Mouse (Mus musculus) megakaryocyte-erythroid progenitor cell, adult 5-6 weeks (primary cell): ENCODE data around the gene Meis1. TPM values are rescaled to one million over a fixed set of nuclear protein-coding genes. Genes with fewer than 3 reads are reported as not detected.
A peak's percentile ranks its signal among the peaks of the same experiment; 100 is the strongest.

Experiments used
- ATAC-seq: replicated peaks from 2 replicates; pipeline ENCODE4 v1.8.0; 2016; ENCODE audit warnings: mild to moderate bottlenecking, inconsistent platforms; ENCODE audit not compliant: severe bottlenecking, poor library complexity, low FRiP score, low TSS enrichment
- total RNA-seq, 2 experiments: library from RNA; stranded (forward) in 1 of 2; stranded (reverse) in 1 of 2; fragments of 200-1000, 215-1000 nt in 1 of 2; fragments of >200 nt in 1 of 2; fragmentation: Nextera tagmentation in 1 of 2; gene quantifications; 2 replicates each; pipeline ENCODE4 v1.2.3; 2014 to 2017

Meis1 gene
- total RNA-seq, 2 experiments from 2014 or later = 14.5 to 19.9 TPM

DNA sequence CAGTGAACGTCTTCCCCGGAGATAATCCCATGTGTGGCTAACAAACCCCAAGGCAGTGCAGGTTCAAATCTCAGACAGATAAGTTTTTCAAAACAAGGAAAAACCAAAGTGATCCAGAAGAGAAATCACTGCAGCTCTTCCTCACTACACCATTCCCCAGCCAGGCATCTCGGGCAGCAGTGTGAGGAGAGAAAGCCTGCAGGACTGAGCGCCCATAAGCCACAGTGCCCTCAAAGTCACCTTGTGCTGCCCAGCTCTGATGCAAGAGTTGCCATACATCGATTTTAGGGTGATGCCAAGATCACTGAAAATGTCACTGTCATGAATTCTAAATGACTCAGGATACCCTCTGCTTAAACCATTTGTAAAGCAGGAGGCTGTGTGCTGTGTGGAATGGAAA, 15.7 kb downstream of the Meis1 start:
- no peak for ATAC-seq

DNA sequence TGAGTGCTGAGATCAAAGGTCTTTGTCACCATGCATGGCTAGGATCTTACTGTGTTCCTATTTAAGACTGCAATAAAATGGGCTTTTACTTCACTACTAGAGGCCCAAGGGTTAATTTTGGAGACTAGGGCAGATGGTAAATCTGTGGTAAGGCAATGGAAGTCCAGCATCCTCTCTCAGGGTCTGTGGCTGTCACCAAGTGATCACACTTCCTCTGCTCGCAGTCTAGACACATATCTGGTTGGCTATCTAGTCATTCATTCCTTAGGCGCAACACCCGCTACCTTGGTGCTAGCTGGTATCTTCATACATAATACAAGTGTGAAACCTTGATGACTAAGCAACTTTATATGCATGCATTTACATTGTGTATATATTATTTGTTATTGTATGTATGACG, 22.0 kb downstream of the Meis1 start:
- ATAC-seq = no peak; the same call in 1 of the 2 replicates

DNA sequence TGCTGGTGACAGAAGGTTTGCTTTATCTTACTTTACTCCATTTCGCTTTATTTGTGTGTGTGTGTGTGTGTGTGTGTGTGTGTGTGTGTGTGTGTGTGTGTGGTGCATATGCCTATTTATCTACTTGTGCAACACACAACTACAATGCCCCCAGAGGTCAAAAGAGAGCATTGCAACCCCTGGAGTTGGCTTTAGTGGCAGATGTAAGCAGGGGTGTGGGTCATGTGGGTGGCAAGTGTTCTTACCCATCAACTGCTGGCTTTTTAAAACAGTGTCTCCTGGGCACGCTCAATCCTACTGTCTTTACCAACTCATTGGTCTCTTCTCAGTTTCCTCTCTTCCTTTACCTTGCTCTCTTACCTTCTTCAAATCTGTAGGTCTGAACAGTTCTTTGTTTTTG, 22.5 kb downstream of the Meis1 start:
- ATAC-seq = 0 out of 2 replicates have a peak, but pooled peaks have one; percentile 59

DNA sequence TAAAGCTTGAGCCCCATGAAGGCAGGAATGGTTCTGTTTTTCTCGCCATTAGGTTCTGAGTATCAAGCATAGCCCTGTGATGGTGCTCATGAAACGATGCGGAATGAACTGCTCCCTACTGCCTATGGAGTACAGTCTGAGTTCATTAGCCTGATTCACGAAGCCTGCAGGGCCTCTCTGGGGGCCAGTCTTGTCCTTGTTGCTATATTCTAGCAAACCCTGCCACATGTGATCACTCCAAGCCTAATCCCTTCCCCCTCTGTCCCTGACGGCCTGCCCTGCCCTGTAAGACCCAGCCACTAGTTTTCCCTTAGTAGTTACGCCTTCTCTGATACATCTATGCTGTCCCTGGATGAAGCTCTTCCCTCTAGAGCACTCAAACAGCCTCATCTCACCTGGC, 26.0 kb downstream of the Meis1 start:
- no peak for ATAC-seq

DNA sequence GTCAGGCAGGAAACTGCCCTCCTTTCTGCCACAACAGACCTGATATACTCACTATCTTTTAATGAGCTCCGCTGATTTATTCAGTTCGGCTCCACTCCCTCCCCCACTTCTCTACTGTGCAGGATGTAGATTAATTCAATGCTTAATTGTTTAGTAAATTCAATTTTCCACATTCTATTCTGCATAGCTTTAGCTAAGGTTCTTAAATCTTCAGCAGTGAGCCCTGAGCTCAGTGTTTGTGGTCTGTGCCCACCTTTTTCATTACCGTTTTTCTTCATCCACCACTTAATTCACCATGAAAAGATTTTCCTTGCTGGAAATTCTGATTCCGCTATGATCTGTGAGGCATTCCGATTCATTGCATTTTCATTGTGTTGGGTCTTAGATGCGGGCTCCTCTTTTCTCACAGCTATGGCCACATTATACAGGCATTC, 28.5 kb downstream of the Meis1 start:
- ATAC-seq = no peak

DNA sequence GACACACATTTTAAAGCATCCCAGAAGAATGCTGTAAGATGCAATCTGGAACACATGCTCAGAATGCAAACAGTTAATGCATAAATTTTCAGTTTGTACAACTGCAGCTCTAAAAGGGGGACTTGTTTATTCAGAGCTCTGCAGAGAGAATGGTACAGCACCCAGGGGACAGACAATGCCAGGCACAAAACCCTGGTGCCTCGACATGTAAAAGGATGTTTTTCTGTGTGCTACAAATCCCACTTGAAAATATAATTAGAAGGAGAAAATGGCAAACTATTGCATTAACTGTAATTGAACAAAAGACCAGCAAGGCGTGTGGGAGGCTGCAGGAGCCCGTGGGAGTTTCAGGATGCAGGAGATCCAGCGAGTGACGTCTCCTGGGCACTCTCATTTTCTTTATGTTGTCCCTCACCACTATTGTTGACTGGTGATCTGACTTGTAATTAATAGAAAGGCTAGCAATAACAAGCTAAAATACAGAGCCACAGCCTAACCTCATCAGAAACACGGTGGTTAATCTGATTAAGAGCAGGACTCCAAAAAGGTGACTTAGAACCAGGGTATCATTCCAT, 29.0 kb downstream of the Meis1 start:
- ATAC-seq = no peak

DNA sequence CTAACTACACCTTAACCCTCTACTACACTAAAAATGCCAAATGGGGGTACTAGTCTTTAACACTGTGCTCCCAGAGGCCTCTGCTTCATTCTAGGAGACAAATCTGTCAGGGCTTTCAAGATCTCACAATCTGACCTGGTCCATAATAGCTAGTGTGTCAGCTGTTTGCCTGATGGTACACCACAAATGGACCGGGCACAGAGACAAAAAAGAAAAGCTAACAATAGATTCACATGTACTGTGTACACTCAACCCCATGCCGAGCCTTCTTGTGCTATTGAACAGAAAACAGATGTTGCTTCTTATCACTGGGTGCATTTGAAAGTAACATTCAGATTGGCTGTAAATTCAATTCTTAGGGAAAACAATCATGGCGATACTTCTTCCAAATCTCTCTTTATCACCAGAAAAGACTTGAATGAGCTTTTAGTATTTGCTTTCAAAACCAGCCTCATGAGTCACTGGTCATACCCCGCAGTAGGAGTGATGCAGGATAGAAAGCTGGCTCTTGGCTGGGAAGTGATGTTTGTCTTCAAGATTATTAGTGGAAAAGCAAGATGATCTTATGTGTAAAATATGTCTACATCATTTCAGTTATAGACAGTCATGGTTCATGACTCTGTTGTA, 30.0 kb downstream of the Meis1 start:
- ATAC-seq = no peak

DNA sequence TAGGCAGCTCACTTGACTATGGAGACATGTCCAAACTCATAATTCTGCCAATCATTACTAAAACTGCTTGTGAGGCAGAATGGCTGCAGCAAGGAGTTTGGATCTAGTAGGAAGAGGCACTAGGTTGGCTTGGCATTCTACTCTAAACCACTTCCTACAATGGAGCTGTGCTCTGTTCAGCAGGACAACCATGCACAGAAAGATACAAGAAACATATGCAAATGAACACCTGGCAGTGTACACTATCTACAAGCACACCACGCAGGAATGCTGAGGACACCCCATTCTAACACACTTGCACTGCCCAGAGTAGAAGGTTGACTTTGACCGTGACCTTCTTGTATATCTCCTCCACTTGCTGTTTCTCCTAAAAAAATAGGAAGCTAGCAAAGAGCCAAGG, 35.0 kb downstream of the Meis1 start:
- ATAC-seq = peak; percentile 26; the same call in 1 of the 2 replicates

DNA sequence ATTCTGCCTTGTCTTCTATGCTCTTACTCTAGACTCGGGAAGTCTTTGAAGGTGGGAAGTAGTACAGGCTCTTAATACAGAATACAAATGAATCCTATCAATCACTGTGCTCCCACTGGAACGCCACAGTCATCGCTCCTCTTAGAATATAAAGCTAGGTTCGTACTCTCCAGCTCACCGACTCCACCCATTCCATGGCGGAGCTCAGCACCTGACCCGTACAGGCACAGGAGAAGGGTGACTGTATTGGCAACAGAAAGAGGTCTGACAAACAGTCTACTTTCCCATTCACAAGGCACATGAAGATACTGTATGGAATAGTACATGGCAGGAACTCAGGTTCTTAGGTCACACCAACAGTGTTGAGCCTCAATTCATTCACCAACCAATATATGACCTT, 35.5 kb downstream of the Meis1 start:
- no peak for ATAC-seq

DNA sequence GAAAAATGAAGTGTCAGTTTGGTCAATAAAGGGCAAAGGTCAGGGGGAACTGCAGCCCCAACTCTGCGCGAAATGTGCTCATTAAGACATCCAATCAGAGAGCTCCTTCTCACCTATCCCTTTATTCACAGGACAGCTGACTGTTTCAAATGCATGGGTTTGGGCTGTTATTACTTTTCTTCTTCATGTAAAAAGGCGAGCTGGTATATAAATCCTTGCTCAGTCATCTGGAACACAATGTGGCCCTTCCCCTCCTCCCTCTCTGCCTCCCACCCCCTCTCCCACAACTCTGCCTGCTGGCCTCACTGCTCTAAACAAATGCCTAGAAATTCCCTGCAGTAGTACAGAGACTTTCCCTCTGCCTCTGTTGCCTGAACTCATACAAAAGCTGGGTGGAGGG, 36.5 kb downstream of the Meis1 start:
- no peak for ATAC-seq

DNA sequence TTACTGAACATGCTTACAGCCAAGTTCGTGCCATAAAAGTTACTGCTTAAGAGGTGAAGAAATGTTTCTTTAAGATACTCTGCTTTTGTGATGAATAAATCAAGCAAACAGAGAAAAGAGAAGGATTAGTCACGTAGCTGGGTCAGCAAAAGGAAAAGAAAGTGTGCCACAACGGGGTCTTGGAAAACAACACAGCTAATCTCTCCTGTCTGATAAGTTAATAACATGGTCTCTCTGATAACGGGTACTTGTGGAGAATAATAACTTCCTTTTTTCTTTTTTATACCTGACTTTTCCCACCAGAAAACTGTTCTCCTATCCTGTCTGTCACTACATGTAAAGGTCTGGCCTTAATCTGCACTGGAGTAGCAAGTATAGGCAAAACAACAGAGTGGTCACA, 37.4 kb downstream of the Meis1 start:
- no peak for ATAC-seq

DNA sequence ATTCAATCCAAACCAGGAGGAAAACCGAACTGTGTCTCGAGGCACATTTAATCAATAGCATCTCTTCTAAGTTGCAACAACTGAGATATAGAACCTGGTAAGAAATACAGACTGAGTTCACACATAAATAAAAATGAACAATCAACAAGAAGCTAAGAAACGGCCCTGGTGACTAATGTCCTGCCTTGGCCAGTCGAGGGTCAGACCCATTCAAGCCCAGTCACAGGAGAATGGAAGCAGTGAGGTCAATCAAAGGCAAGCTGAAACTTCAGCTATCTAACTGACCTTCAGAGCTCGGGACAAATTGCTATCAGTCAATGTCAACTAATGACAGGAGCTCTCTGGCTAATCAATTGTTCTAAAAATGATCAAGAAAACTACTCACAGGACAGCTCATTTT, 38.2 kb downstream of the Meis1 start:
- no peak for ATAC-seq

DNA sequence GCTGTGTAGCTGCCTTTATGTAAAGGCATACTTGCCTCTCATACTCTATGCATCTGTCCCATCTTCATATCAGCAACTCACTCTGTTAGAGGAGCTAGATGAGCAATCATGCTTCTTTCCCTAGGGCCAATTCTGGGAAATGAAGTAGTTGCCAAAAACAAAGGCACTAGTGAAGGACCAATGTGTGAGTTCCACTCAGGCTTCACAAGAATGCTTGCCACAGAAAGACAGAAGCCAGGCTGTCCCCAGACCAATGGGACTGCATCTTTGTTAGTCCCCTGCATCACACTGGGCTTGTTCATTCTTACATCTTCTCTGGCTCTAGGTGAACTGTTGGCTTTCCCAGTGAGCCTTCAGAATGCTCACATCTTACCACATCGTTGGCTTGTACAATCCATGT, 43.7 kb downstream of the Meis1 start:
- no peak for ATAC-seq

DNA sequence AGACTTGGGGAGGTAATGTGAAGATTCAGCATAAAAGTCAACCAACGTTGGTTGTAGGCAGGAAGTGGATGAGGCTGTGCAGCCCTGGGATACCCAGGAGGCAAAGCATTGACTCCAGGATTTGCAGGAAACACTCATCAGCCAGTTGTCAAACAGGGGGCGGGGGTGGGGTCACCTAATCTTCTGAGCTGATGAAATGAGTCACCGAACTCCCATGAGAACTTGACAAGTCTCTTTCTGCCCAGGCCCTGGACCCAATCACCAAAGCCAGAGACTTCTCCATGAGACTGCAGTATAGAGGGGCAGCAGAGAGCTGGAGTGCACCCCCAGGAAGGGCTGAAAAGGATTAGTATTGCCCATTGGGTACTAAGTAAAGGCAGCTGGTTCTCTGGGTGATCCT, 45.0 kb downstream of the Meis1 start:
- no peak for ATAC-seq

DNA sequence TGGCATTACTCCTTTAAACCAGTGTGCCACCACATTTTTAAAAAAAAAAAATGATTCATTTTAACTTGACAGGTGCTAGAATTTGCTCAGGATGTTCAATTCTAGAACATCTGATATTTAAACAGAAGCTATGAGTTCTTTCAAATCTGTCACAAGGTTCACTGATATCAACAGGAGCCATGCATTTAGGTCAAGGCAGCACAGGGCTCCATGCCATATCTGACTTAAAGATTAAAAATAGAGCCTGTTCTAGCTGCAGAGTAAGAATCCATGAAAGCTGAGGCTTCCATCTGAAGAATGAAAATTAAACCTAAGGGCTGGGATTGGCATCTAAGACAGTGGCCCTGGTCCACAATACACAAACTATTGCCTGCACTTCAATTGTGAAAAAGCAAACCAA, 45.8 kb downstream of the Meis1 start:
- no peak for ATAC-seq

DNA sequence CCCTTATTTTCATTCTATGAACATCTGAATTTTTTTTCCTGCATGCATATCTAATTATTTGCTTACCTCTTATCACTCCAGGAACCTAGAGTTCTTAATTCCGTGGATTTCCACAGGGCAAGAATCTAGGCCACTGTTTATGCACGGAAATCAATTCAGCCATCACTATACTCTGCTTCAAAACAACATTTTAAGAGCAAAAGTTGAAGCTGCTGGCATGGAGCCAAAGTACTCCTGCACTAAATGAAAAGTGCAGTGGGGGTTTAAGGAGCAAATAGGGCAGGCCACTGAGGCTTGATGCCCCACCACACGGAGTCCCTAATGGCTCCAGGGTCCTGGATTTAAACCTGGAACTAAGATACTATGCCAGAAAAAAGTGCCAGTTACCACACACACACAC, 47.2 kb downstream of the Meis1 start:
- ATAC-seq = no peak

DNA sequence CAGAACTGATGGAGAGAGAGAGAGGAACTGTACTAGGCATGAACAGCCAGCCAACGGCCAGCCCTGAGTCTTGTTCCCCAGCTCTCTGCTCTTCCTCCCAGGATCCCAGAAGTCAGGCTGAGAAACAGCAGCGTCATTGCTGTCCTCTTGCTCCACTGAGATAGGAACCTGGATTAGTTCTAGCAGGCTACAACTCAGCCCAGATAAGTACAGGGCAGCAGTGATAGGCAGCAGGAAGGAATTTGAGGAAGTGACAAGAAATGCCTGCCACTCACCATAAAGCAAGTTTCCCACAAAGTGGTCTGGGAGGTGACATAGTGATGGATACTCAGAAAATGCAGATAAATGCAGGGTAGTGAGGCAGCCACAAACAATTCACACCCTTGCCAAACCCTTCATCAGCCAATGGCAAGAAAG, 48.9 kb downstream of the Meis1 start:
- ATAC-seq = peak; percentile 74

DNA sequence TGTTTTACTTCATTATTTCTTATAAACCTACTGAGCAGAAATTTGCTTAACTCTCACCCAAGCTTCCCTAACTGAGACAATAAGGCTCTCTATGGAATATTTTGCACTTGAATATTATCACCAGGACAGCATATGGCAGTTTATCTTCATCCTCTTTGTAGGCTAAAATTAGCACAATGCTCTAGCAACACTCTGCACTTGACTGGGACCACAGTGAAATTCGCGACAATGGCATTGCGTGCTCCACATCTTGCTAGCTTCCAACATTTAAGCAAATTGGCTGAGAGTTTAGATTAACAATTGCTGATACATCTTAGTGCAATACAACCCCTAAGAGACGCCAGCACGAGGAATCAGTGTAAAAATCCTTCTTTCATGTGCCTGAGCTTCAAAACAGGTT, 54.4 kb downstream of the Meis1 start:
- no peak for ATAC-seq

DNA sequence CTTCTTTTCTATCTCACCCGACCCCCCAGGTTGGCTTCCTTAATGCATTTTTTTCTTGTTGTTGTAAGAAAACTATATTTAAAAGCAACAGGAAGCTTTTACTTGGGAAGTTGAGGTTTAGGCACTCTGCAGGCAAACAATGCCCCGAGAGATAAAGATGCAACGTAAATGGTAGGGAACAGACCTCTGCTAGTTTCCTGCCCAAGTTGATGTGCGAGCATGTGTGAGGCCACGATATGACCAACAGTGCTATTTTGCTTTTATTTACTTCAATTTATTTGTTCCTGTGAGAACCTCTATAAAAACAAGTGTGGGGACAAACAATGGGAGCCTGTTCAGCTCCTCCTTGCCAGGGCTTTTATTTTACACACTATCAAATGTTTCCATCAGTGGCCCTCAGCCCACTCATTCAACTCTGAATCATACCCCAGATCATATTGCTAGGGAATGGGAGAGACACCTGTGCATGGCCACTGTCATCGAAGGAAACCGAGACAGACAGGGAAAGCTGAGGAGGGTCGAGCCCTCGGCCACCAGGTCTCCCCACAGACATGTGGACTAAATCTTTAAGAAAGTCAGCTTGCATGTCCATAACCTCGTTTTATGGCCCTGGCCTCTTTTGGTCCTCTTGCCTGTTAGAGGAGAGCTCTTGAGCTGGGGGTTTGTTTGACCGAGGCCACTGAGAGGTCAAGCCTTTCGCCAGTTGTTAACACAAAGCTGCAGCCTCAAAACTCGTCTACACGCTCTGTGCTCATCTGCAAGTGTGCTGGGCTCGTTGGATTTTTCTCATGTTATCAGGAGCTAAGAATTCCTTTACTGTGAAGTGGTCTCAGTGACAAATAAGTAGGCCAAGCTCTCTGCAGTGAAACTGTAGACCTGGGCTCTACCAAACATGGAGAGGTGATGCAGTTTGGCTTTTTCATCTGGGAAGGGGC, 55.3 kb downstream of the Meis1 start:
- ATAC-seq = peak; percentile 73

DNA sequence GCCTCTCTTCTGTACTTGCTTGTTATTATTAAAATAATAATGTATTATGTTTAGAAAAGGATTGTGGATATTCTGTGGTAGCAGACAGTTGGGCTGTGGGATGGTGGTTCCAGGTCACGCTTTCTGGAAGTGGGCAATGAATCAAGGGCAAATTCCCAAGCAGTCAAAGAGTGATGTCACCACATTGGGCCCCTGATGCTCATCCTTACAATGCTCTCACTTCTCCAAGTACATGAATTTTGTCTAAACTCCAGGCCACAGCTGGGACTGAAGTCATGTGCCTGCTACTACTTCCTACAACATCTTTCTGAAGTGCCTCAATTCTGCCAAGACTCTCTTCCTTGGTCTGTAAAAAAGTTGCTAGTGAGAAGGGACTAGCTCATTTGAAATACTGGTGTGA, 59.3 kb downstream of the Meis1 start:
- no peak for ATAC-seq
